Mouse (Mus musculus): ENCODE measurements around the gene Ache.

The Ache gene

DNA sequence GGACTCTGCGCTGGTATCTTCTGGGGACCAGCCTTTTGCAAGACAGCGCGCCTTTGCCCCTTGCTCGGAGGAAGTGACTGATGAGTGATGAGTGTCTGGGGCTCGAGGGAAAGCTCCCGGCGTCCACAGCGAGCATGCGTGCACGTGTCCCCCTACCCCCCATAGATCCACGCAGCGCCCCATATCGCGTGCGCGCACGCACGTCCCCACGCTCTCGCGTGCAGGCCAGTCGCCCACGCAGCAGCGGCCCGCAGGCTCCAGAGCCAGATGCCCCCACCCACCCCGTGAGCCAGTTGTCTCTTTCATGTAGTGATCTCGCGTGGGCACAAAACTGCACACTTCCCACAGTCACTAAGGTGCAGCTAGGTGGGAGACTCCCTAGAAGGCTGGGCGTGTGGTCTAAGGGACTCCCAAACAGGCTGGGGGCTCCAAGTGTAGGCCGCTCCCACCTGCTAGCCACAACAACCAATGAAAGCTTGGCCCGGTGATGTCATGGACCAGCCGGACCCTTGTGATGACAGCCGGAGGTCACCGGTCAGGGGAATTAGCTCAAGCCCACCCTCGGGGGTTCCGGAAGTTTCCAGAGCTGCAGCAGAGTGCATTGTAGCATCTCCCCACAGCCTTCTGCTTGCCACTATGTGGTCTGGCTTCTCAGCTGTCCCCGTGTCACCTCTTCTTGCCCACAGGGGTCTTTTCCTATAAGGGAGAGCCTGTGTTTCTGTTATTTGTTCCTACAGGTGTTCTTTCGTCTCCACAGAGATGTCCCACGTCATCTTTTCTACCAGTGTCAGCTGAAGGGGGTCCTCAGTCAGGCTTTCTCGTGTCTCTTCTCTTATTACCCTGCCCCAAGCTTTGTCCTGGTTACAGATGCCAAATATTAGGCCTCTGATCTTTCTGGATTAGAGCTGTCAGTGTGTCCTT lies at the start of gene Ache:
Gene Ache (plus strand): TSS at position 488 of the 921 bp plus-strand sequence.
- DNase-seq (ENCODE audit: low read depth, low spot score), result no peak

DNA sequence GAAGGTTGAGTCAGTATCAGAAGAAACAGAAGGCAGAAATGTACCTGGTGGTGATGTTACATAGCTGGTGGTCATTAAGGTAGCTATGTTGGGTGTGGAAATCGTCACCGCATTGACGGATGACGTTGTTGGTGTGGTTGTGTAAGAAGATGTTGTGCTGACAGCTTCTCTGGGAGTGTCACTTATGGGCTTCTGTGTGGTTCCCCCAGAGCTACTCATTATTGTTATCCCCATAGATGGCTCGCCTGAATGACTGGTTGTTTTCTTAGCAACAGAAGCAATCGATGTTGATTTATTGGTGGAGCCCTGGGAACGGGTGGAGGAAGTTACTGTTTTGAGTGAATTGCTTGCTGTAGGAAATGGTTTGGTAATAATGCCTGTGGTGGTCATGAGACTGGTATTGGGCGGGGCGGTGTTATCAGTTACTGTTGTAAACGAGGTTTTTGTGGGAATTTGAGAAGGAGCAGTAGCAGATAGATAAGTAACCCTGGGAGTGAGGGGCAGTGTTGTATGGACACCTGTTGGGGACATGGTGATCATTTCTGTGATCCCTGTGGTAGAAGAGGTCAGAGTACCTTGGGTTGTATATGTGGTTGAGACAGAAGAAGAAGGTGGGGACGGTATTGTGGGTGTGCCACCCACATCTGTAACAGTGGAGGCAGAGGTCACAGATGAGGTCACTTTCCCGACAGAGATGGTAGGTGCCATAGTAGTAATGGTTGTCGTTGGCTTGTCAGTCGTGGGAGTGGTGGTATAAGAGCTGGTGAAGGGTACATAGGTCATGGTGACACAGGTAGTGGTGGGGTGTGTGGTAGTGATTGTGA lies 23.2 kb upstream of the Ache start:
- DNase-seq (ENCODE audit: low read depth, low spot score), result no peak

DNA sequence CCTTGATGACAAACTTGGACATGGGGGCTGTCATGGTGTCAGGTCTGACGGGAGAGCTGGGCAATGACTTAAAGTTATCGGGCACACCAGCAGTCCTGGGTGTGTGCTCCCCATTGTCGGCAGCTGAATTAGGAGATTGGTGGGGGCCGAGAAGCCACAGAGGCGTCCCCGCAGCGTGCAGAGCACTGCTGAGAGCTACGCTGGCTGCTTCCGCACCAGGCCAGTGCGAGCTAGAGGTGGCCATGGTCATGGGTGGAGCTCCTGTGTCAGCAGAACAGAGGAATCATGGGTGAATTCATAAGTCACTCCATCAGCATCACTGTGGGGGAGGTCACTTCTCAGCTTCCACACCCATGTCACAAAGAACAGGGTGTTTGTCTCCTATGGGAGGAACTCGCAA lies 22.5 kb upstream of the Ache start:
- no peak for DNase-seq (ENCODE audit: low read depth, low spot score)

DNA sequence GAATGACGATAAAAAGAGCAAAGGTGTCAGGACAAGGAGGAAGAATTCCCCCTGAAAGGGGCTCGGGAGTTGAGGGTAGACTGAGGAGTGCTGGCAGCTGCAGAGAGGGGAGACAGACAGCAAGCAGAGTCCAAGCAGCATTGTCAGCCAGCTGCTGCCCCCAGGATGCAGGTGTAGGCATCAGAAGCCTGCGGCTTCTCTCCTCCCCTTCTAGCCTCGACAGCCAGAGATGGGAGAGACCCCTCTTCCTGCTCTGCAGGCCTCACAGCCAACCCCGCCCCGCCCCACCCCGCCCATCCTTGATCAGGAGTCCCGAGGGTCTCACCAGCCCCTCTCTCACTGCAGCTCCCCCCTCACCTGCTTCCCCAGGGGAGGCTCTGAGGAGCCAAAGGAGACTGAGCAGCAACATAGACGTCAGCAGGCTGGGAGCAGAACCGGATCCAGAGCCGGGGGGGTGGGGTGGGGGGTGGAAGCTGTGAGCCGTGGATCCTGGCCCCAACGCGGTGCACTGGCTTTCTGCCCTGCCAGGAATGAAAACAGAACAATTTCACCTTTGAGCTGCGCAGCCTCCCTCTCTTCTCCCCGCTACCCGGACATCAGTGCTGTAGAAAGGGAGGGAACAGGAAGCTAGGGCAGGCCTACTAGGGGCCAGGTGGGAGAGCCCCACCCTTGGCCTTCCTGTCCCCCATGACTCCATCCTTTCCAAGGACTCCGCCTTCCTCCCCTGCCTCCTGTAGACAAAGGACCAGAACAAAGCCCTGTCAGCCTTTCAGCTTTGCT lies 19.0 kb upstream of the Ache start:
- DNase-seq (ENCODE audit: low read depth, low spot score), result peak; percentile 80

DNA sequence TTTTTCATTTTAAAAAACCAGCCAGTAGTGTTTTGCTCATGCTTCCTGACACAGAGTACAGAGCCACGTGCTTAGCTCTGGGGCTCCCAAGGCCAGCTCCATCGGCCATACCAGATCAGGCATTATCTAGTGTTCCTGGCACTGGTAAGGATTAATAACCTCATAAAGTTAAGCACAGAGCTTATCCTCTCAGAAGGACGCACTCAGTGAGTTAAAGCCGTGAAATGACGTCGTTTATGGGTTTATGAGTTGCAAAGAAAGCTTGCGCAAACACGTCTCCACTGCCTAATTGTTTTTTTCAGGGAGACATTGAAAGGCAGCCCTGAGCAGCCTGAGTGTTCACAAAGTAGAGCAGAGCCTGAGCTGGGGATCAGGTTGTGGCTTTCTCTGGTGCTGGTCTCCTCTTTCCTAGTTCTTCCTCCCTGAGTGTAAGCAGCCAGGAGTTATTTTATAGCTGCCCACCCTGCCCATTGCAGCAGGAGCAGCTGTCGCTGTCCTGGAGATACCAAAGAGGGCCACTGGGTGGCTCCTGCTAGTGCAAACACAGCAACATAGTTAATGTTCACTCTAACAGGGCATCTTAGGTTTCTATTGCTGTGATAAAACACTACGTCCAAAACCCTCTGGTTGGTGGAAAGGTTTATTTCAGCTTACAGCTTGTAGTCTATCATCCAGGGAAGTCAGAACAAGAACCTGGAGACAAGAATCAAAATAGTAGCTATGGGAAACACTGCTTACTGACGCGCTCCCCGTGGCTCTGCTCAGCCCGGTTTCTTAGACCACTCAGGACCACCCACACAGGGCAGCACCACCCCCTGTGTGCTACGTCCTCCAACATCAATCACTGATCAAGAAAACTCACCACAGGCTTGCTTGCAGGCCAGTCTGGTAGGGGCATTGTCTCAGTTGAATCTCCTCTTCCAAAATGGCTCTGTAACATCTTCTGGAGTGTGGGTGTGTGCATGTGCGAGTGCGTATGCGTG lies 9.7 kb upstream of the Ache start:
- no peak for DNase-seq (ENCODE audit: low read depth, low spot score)

DNA sequence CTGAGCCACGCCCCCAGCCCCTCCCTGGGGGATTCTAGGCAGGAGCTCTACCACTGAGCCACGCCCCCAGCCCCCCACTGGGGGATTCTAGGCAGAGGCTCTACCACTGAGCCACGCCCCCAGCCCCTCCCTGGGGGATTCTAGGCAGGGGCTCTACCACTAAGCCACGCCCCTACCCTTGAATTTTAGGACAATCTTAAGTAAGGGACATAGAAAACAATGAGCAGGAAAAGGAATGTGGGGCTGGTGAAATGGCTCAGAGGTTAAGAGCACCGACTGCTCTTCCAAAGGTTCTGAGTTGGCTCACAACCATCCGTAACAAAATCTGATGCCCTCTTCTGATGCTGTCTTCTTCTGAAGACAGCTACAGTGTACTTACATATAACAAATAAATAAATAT lies 2.9 kb upstream of the Ache start:
- DNase-seq (ENCODE audit: low read depth, low spot score), result peak; percentile 90

DNA sequence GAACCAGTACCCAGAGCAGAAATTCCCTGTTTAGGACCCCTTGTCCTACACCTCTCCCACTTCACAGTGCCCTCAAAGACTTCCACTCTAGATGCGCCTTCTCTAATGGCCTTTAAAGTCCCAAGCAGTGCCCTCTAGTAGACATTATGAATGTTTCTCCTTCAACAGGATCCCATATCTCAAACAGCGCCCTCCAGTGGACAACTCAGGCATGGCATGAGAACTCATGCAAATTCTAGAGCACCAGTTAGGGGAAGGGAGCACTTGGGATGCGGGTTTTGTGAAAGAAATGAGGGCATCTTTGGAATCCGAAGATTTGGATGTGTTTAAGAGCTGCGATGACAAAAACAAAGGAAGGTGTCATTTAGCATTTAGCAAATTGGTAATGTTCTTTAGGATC lies 2.3 kb upstream of the Ache start:
- DNase-seq (ENCODE audit: low read depth, low spot score), result peak; percentile 90

DNA sequence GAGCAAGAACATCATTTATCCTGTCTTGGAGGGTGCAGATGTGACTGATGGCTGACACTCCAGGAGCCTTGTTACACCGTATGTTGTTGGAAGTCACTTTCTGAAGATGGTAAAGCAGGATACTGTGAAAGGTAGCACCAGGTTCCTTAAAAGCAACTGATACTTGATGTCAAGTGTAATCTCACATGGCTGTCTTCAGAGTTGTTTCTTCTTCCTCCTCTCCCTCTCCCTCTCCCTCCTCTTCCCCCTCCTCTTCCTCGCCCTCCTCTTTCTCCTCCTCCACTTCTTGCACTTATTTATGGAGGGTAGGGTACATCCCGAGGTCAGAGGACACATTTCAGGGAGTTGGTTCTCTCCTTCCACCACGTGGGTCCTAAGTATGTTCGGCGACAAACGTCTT lies 1.3 kb upstream of the Ache start:
- no peak for DNase-seq (ENCODE audit: low read depth, low spot score)

DNA sequence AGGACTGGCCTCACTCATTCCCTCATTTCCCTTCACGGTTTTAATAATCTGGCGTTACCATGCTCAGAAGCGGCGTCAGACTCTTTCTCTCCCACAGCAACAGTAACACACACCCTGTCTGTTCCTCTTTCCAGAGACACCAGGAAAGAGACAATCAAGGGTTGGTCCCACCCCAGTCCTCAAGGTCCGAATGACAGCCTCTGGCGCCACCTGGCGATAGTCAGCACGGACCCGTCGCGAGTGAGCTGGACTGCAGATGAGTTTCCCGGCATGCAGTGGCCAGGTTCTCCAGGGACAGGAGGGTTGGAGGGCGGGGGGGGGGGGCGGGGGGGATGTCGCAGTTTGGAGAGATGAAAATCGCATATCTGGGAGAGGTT lies 676 bp upstream of the Ache start:
- peak; percentile 85 for DNase-seq (ENCODE audit: low read depth, low spot score)

DNA sequence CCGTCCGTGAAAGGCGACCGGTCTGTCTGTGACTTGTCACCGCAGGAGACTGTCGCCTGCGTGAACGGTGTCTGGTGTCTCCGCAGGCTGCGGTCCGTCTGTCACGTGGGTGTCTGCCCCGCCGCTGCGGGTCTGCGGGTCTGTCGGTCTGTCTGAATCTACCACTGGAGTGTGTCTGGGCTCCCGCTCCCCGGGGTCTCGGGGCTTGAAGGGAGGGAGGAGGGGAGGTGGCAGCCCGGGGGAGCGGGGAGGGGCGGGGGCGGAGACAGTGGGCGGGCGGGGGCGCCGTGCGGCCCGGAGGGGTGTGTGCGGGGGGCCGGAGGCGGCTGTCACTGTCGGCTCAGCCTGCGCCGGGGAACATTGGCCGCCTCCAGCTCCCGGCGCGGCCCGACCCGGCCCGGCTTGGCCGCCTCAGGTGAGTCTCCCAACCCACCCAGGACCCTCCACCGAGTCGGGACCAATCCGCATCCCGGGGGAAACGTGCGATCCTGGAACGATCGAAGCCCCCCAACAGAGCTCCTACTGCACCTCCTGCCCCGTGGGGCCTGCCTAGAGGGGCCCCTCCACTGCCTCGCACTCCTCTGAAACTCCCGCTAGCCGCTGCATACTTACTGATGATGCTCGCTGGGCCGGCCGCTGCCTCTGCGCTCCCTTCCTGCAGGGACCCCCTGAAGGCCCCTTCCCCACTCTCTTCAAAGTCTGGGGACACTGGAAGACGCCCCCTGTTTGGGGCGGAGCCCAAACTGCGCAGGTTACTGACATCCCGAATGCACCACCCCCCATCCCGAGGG lies 829 bp downstream of the Ache start:
- DNase-seq (ENCODE audit: low read depth, low spot score), result no peak

DNA sequence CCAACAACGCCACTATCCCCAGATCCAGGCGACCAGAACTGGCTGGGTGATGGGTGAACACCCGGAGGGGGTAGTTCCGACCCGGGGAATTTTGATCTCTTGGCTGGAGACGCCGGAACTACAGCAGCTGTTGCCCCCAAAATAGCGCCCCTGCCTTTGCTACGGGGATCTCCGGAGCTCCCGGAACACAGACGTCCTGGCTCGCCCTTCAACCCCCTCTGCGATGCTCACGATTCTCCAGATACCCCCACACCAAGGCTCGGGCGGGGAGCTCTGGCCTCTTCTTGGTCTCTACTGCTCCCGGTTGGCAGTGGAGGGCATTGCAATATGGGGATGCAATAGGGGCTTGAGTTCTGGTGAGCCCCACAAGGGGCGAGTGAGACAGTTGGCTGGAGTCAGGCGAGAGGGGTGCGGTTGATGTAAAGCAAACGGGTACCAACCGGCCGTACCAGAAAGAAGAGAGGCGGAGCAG lies 1.7 kb downstream of the Ache start:
- DNase-seq (ENCODE audit: low read depth, low spot score), result peak; percentile 66

DNA sequence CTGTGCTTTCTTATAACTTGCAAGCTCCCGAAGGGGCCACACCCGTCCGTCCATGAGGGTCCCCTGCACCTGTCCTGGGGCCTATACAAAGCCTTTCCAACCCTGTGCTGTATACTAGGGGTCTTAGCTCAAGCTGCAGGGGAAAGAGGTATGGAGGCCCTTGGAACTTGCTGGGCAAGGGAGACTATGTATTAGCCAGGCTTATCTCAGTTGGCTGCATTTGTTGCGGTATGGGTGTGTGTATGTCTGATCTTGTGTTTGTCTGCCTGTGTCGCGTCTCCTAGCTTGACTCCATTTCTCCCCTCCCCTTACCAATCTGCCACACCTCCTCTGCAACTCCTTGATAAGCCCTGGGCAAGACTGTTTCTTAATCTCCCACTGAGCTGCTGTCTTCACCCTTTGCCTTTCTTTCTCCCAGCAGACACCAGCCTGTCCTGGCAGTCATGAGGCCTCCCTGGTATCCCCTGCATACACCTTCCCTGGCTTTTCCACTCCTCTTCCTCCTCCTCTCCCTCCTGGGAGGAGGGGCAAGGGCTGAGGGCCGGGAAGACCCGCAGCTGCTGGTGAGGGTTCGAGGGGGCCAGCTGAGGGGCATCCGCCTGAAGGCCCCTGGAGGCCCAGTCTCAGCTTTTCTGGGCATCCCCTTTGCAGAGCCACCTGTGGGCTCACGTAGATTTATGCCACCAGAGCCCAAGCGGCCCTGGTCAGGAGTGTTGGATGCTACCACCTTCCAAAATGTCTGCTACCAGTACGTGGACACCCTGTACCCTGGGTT lies 2.5 kb downstream of the Ache start:
- no peak for DNase-seq (ENCODE audit: low read depth, low spot score)

DNA sequence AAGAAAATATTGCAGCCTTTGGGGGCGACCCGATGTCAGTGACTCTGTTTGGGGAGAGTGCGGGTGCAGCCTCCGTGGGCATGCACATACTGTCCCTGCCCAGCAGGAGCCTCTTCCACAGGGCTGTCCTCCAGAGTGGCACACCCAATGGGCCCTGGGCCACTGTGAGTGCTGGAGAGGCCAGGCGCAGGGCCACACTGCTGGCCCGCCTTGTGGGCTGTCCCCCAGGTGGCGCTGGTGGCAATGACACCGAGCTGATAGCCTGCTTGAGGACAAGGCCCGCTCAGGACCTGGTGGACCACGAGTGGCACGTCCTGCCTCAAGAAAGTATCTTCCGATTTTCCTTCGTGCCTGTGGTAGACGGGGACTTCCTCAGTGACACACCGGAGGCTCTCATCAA lies 3.4 kb downstream of the Ache start:
- DNase-seq (ENCODE audit: low read depth, low spot score), result no peak

DNA sequence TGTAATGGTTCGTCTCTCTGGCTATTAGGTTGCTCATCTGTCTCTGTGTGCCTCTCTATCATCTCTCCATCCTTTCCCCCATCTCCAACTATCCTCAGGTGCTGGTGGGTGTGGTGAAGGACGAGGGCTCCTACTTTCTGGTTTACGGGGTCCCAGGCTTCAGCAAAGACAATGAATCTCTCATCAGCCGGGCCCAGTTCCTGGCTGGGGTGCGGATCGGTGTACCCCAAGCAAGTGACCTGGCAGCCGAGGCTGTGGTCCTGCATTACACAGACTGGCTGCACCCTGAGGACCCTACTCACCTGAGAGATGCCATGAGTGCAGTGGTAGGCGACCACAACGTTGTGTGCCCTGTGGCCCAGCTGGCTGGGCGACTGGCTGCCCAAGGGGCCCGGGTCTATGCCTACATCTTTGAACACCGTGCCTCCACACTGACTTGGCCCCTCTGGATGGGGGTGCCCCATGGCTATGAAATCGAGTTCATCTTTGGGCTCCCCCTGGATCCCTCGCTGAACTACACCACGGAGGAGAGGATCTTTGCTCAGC lies 4.1 kb downstream of the Ache start:
- DNase-seq (ENCODE audit: low read depth, low spot score), result no peak

DNA sequence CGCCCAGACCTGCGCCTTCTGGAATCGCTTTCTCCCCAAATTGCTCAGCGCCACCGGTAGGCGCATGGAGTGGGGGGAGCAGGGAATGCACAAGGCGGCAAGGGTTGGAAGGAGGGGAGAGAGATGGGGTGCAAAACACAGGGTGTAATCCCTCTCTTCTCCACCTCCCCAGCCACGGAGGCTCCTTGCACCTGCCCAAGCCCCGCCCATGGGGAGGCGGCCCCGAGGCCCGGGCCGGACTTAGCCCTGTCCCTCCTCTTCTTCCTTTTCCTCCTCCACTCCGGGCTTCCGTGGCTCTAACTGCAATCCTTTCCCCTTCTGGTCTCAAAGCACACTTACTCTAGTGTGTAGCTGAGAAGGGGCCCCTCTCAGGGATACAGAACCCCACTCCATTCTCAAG lies 6.0 kb downstream of the Ache start:
- DNase-seq (ENCODE audit: low read depth, low spot score), result peak; percentile 85

DNA sequence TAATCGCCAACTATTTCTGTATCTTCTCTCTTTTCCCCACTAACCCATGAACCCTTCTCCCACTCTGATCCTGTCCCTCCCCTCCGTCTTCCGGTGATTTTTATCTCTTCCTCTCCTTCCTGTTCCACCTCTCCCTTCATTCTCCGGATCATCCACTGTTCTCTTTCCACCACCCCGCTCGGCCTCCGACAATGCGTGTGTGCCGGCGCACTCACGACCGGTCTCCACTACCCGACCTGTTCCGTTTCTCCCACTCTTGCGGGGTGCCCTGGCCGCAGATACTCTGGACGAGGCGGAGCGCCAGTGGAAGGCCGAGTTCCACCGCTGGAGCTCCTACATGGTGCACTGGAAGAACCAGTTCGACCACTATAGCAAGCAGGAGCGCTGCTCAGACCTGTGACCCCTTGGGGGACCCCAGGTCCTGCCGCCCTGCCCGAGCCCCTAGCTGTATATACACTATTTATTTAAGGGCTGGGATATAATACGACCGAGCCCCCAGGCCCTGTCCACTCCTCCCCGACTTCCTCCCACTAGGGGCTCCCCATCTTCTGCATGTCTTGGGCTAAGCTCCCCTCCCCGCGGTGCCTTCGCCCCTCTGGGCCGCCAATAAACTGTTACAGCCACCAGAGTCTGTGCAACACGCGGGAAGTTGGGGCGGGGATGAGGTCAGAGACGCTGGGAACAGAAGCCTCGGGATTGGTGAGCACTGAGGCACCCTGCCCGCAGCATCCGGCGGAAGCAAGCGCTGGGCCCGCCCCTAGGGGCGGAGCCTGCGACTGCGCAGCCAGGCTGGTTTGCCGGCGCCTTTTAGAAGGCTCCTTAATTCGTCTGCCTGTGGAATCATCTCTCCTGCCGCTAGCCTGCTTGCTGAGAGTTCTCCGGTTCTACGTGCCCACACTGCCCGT lies 6.8 kb downstream of the Ache start, which contains the start of gene Ufsp1:
Gene Ufsp1 (plus strand): TSS at position 791 of the 905 bp plus-strand sequence.
- peak; percentile 97 for DNase-seq (ENCODE audit: low read depth, low spot score)

DNA sequence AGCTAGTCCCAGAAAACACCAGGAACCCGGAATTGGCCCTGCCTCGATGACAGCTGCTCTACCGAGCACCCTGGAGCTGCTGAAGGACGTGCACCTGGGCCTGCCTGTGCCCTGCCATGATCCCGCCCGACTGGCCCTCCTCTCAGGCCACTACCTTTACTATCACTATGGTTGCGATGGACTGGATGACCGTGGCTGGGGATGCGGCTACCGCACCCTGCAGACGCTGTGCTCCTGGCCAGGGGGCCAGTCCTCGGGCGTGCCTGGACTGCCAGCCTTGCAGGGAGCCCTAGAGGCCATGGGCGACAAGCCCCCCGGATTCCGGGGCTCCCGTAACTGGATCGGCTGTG lies 7.4 kb downstream of the Ache start:
- no peak for DNase-seq (ENCODE audit: low read depth, low spot score)

DNA sequence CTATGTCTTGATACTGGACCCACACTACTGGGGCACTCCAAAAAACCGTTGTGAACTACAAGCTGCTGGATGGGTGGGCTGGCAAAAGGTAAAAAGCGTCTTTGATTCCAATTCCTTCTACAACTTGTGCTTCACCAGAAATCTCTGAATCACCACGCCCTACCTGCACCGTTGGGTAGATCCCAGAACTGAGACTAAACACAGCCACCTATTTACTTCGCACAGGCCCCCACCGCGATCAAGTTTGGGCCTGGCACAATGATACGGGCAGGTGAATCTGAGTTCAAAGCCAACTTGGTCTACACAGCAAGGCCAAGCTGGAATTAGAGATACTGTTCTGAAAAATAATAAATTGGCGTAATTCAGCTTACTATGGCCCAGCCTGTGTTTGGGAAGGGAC lies 8.0 kb downstream of the Ache start:
- DNase-seq (ENCODE audit: low read depth, low spot score), result no peak
